Mouse (Mus musculus) embryonic facial prominence, embryonic 12.5 days (tissue): ENCODE results near the gene Lig4. TPM values are rescaled to one million over a fixed set of nuclear protein-coding genes. Genes with fewer than 3 reads are reported as not detected.

ENCODE experiments used
- ATAC-seq: fragments of 200-750 bp; cut with Nextera tagmentation; 2 replicates; pipeline ENCODE4 v1.8.0; 2017; ENCODE audit not compliant: insufficient number of reproducible peaks, insufficient read depth, low FRiP score, low TSS enrichment
- H3K27ac ChIP-seq: fragments of 300-500 bp; sonication (generic); 2 replicates; pipeline ENCODE4 v1.5.1; 2016; ENCODE audit warnings: mild to moderate bottlenecking
- H3K27me3 ChIP-seq: fragments of 300-500 bp; sonication (generic); 2 replicates; pipeline ENCODE4 v1.6.1; 2016; ENCODE audit warnings: mild to moderate bottlenecking, moderate library complexity
- H3K36me3 ChIP-seq: fragments of 300-500 bp; sonication (generic); 2 replicates; pipeline ENCODE4 v1.6.1; 2016; ENCODE audit warnings: mild to moderate bottlenecking
- H3K4me1 ChIP-seq: fragments of 300-500 bp; sonication (generic); 2 replicates; pipeline ENCODE4 v1.6.1; 2016
- H3K4me2 ChIP-seq: fragments of 300-500 bp; sonication (generic); replicated peaks from 2 replicates; pipeline ENCODE4 v1.6.1; 2016; ENCODE audit warnings: mild to moderate bottlenecking, moderate library complexity
- H3K4me3 ChIP-seq: fragments of 300-500 bp; sonication (generic); 2 replicates; pipeline ENCODE4 v1.5.1; 2016; ENCODE audit warnings: mild to moderate bottlenecking
- H3K9ac ChIP-seq: fragments of 300-500 bp; sonication (generic); 2 replicates; pipeline ENCODE4 v1.6.1; 2016; ENCODE audit warnings: mild to moderate bottlenecking, moderate library complexity
- H3K9me3 ChIP-seq: fragments of 300-500 bp; sonication (generic); 2 replicates; pipeline ENCODE4 v1.6.1; 2016; ENCODE audit warnings: mild to moderate bottlenecking, moderate library complexity
- WGBS: fragments of 180-500 bp; shearing (Covaris S2); methylation state at CpG from one replicate; pipeline ENCODE4 v1.1.7; 2016; 5-methylcytosine and 5-hydroxymethylcytosine counted together
- polyA plus RNA-seq: library from polyadenylated mRNA; unstranded; fragments of >200 nt; fragmentation: Nextera tagmentation; extraction: Ambion mirVana; gene quantifications from 2 replicates; pipeline ENCODE4 v1.2.1, GENCODE M21; 2016

The Lig4 gene
- polyA plus RNA-seq, 1 experiment from 2014 or later, result 8.1 TPM

DNA sequence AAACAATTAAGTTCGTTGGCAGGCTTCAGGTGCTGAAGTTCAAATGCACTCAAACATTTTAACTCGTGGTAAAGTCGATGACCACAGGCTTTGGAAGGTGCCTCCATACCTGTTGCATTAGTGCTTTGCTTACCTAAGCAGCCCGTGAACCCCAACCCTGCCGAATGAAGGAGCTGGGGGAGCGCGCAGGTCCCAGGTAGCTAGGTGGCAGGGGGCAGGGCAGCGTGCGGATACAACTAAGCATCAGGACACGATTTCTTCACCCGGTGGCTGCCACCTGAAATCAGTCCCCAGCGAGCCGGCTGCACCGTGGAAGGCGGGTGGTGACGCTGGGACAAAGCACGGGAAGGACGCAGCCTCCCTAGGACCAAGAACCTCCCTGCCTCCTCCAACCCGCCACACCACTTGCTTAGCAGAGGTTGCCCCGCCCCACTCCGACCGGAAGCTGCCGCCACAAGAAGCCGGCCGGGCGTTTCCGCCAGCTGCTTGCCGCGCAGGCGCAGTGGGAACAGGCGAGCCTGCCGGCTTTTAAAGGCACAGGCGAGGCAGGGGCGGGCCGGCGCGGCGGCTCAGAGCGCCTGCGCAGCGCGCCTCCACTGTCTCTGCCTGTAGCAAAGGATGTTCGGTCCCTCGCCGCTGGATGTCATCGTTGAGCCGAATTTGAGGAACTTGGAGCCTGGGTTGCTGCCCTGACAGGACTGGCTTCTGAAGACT lies 1.4 kb downstream of the Lig4 start:
- H3K27me3 ChIP-seq, result no peaks in the 10 kb centered on the region
- H3K27ac ChIP-seq, result no peak overlapping the region
- H3K4me1 ChIP-seq, result peaks cover 26% of the 10 kb centered on the region
- H3K4me3 ChIP-seq, result peak overlapping the region; percentile 75
- H3K4me2 ChIP-seq, result peak overlapping the region; percentile 56
- H3K9me3 ChIP-seq, result no peaks in the 10 kb centered on the region
- WGBS, result under 1% methylated on average over 47 of the region's 47 CpGs
- peaks cover 23% of the 10 kb centered on the region for H3K36me3 ChIP-seq
- peak overlapping the region; percentile 66 for H3K9ac ChIP-seq
- ATAC-seq, result peak; percentile 94

GRCm38 (mm10) chr8:9975276-9975675 lies 2.2 kb downstream of the Lig4 start:
- H3K27ac ChIP-seq, result no peak overlapping the region
- no peaks in the 10 kb centered on the region for H3K9me3 ChIP-seq
- H3K4me2 ChIP-seq, result peak overlapping the region; percentile 56
- no peaks in the 10 kb centered on the region for H3K27me3 ChIP-seq
- WGBS, result 48% methylated on average over 5 of the region's 5 CpGs
- peaks cover 26% of the 10 kb centered on the region for H3K36me3 ChIP-seq
- peaks cover 26% of the 10 kb centered on the region for H3K4me1 ChIP-seq
- H3K4me3 ChIP-seq, result peak overlapping the region; percentile 75
- H3K9ac ChIP-seq, result no peak overlapping the region
- no peak for ATAC-seq

DNA sequence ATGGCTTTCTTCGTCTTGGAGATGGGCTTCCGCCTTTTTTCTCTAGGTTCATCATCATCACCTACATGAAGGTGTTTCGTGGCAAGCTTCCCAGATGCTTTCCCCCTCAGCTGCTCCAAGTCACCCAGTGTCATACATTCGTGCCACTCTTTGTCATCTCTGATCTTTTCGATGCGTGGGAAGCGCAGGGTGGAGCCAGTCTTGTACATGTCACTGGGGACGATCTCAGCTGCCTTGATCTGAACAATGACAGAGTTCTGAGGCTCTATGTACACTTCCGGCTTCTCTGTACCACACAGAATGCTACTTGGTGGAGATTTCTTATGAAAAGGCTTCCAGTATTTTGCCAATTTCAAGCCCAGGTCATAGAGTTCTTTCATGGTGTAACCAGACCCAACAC lies 5.6 kb downstream of the Lig4 start:
- H3K27me3 ChIP-seq, result no peaks in the 10 kb centered on the region
- no peak overlapping the region for H3K4me3 ChIP-seq
- H3K9me3 ChIP-seq, result no peaks in the 10 kb centered on the region
- peaks cover 33% of the 10 kb centered on the region for H3K36me3 ChIP-seq
- WGBS, result 97% methylated on average over 9 of the region's 9 CpGs
- no peak overlapping the region for H3K9ac ChIP-seq
- no peak for ATAC-seq
- H3K4me2 ChIP-seq, result no peak overlapping the region
- H3K4me1 ChIP-seq, result peaks cover 9% of the 10 kb centered on the region
- H3K27ac ChIP-seq, result no peak overlapping the region

- Histone ChIP-seq H3K9ac (no peak overlapping the region), H3K27me3 (no peaks in the 10 kb centered on the region), H3K4me3 (no peak overlapping the region), H3K27ac (no peak overlapping the region), H3K36me3 (no peaks in the 10 kb centered on the region), H3K4me1 (no peaks in the 10 kb centered on the region), H3K9me3 (0 out of 2 replicates have a peak, but pooled peaks cover 3% of the 10 kb centered on the region), H3K4me2 (no peak overlapping the region)
- ATAC-seq, result no peak
- WGBS, result 90% methylated on average over 2 of the region's 2 CpGs
Observed at GRCm38 (mm10) chr8:9959919-9960318, 17.6 kb downstream of the Lig4 start.

DNA sequence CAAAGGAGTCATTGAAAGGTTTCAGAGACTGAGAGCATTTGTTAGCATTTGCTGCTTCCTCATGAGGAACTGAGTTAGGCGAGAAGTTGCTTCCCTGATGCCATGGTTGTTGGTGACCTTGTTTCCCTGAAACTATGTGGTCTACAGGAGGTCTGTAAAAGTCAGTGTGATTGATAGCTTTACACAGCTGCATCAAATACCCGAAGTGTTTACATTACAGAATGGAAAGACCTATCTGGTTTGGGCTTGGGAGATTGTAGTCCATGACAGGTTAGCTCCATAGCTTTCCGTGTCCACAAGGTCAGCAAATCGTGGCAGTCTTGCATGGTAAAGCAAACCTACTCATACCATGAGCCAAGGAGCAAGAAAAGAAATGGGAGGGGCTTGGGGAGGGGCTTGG lies 19.1 kb downstream of the Lig4 start:
- Histone ChIP-seq H3K9me3 (no peaks in the 10 kb centered on the region), H3K4me1 (no peaks in the 10 kb centered on the region), H3K4me3 (no peak overlapping the region), H3K27me3 (no peaks in the 10 kb centered on the region), H3K36me3 (no peaks in the 10 kb centered on the region), H3K9ac (no peak overlapping the region), H3K27ac (no peak overlapping the region), H3K4me2 (no peak overlapping the region)
- 66% methylated on average over 4 of the region's 4 CpGs for WGBS
- no peak for ATAC-seq

GRCm38 (mm10) chr8:9949134-9949890 lies 28.2 kb downstream of the Lig4 start:
- ATAC-seq, result no peak
- H3K4me2 ChIP-seq, result no peak overlapping the region
- H3K4me3 ChIP-seq, result no peak overlapping the region
- H3K4me1 ChIP-seq, result no peaks in the 10 kb centered on the region
- no peaks in the 10 kb centered on the region for H3K27me3 ChIP-seq
- H3K36me3 ChIP-seq, result no peaks in the 10 kb centered on the region
- H3K9me3 ChIP-seq, result no peaks in the 10 kb centered on the region
- H3K27ac ChIP-seq, result no peak overlapping the region
- no peak overlapping the region for H3K9ac ChIP-seq
- 59% methylated on average over 10 of the region's 10 CpGs for WGBS

- H3K4me2 ChIP-seq, result no peak overlapping the region
- no peak overlapping the region for H3K27ac ChIP-seq
- 71% methylated on average over 7 of the region's 7 CpGs for WGBS
- H3K4me1 ChIP-seq, result no peaks in the 10 kb centered on the region
- H3K9ac ChIP-seq, result no peak overlapping the region
- no peaks in the 10 kb centered on the region for H3K27me3 ChIP-seq
- H3K4me3 ChIP-seq, result no peak overlapping the region
- no peaks in the 10 kb centered on the region for H3K9me3 ChIP-seq
- H3K36me3 ChIP-seq, result no peaks in the 10 kb centered on the region
- ATAC-seq, result no peak
Observed at GRCm38 (mm10) chr8:9935574-9935973, 41.9 kb downstream of the Lig4 start.

DNA sequence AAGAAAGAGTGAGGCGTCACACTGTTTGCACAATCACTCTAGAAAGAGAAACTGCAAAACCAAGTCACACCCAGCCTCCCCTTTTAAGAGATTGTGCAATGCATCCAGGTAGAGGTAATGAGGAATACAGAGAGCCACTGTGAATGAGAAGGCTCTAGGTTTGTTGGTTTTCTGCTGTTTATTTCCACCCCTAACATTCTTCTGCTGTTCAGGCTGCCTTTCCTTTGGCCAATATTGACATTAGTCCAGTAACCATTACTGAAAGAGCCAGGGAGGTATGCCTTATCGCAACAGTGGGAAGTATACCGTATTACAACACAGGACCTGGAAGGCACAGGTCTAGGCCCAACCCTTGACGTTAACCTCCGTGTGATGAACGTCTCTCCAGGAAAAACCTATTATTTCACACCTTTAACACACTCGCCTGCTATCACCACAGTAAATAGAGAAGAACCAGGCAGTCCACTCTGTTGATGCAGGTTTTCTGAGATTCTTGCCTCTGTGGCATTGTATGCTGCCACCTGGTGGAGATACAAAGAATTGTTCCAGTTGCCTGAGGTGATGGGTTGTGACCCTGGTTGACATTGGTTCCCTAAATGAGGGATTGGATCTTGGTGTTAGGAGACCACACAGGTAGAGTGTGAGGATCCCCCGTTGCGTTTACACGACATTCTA lies 42.5 kb downstream of the Lig4 start:
- Histone ChIP-seq H3K27ac (no peak overlapping the region), H3K36me3 (no peaks in the 10 kb centered on the region), H3K9me3 (no peaks in the 10 kb centered on the region), H3K4me2 (no peak overlapping the region), H3K9ac (no peak overlapping the region), H3K4me3 (no peak overlapping the region), H3K27me3 (no peaks in the 10 kb centered on the region), H3K4me1 (no peaks in the 10 kb centered on the region)
- ATAC-seq, result no peak
- 36% methylated on average over 10 of the region's 10 CpGs for WGBS

GRCm38 (mm10) chr8:9932711-9933110 lies 44.8 kb downstream of the Lig4 start:
- Histone ChIP-seq H3K4me1 (no peaks in the 10 kb centered on the region), H3K9me3 (no peaks in the 10 kb centered on the region), H3K4me2 (no peak overlapping the region), H3K36me3 (no peaks in the 10 kb centered on the region), H3K4me3 (no peak overlapping the region), H3K27me3 (no peaks in the 10 kb centered on the region), H3K27ac (no peak overlapping the region), H3K9ac (no peak overlapping the region)
- no peak for ATAC-seq

GRCm38 (mm10) chr8:9929746-9930445 lies 47.6 kb downstream of the Lig4 start:
- Histone ChIP-seq H3K4me1 (no peaks in the 10 kb centered on the region), H3K4me2 (no peak overlapping the region), H3K36me3 (no peaks in the 10 kb centered on the region), H3K9me3 (no peaks in the 10 kb centered on the region), H3K4me3 (no peak overlapping the region), H3K9ac (no peak overlapping the region), H3K27me3 (no peaks in the 10 kb centered on the region), H3K27ac (no peak overlapping the region)
- 75% methylated on average over 14 of the region's 14 CpGs for WGBS
- no peak for ATAC-seq
